11 mouse cellular contexts compared by ENCODE assay signal in the genomic region with DNA sequence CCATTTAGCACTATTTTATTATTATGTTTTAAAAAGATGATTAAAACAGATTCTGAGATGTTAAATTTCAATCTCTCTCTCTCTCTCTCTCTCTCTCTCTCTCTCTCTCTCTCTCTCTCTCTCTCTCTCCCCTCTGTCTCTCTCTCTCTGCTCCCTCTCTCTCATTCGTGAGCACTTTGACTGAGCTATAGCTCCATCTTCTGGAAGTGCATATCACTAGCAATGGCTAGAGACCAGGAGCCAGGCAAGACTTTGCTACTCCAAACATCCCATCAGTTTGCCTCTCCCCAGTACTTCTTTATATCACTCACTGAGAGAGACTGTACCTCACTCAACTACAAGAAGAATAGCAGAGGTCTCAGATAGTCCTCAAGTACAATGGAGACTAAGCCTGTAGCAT.
DNase-seq lines count a peak whose midpoint lies in the region; TF ChIP-seq lines count a peak whose summit lies in the region.
"Had no signal": no experiment of that assay in that cellular context is flagged by ENCODE, and none has a peak within 500 bp of the region (broad histone marks: within the 10 kb centered on the region; RNA-seq: fewer than 3 reads in every experiment).

No protein-coding gene starts in this region.

- TF ChIP-seq CTCF in gastrocnemius, adult 2 months (IDR thresholded peaks at IDR 0.05): peak; percentile 31; the same call in 1 of the 2 replicates

- no peak for DNase-seq in gastrocnemius, adult 2 months
- no peak for DNase-seq in gastrocnemius, adult 18-20 months (ENCODE audit: low spot score)
- peak; percentile 7 to 13 for DNase-seq in left cerebral cortex, adult 18-20 months (ENCODE audit: low spot score in 2 of 2)
- no peak for DNase-seq in left cerebral cortex, postnatal 4 days
- peak; percentile 47 for DNase-seq in Muller cell, postnatal 12 days (ENCODE audit: inconsistent ontology term)
- peak; percentile 7 for DNase-seq in fibroblast of lung, adult 2 months (ENCODE audit: low read depth)
- DNase-seq in thymus, postnatal 36 days: no peak
- DNase-seq in lung, postnatal 14 days: no peak

- H3K27ac ChIP-seq in gastrocnemius, adult 2 months: no peak overlapping the region
- H3K27ac ChIP-seq: forebrain, embryonic 10.5 days; lung, embryonic 15.5 days had no signal

- no peak overlapping the region for H3K4me3 ChIP-seq in gastrocnemius, adult 2 months
- H3K4me3 ChIP-seq: forebrain, embryonic 10.5 days; heart, embryonic 12.5 days; lung, embryonic 15.5 days had no signal

- intact Hi-C loops in gastrocnemius, adult 2 months (cut with DNase I): no loop called here
- intact Hi-C loops in left cerebral cortex, postnatal 4 days (cut with DNase I): no loop called here

Comparison
In these comparisons a context has a peak if more than half of its experiments do, and no peak if none do; other contexts are left out.
1. DNase-seq: peak in left cerebral cortex, adult 18-20 months (2 of 2), Muller cell, postnatal 12 days (single experiment) and fibroblast of lung, adult 2 months (single experiment); none in gastrocnemius, adult 2 months (single experiment), gastrocnemius, adult 18-20 months (single experiment), left cerebral cortex, postnatal 4 days (single experiment), thymus, postnatal 36 days (0 of 2) and lung, postnatal 14 days (single experiment).